Mouse (Mus musculus) ES-Bruce4 (cell line): ENCODE data around the gene Wdr35.

Experiments
- CTCF ChIP-seq: IDR thresholded peaks from one replicate; pipeline ENCODE4 v1.8.1; 2011; ENCODE audit warnings: low read depth, low read length
- EP300 ChIP-seq: IDR thresholded peaks from 2 replicates; pipeline ENCODE4 v1.6.1; 2011; ENCODE audit warnings: low read depth, low read length; ENCODE audit not compliant: insufficient read depth
- POLR2A ChIP-seq: IDR thresholded peaks from one replicate; pipeline ENCODE4 v1.8.1; 2011; ENCODE audit warnings: low read length; ENCODE audit not compliant: insufficient read depth

DNA sequence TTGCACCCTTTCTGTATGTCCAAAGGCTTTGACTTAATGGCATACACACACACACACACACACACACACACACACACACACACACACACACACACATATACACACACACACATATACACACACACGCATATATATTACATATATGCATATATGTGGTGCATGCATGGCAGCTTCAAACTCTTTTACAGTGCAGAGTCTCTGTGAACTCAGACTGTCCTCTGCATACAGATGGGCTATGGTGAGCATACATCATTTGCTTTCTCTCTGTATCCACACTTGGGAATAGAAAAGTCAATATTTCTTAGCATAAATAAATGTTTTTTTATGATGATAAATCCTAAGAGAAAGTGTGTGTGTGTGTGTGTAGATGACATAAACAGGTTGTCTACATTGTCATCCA lies 97.4 kb downstream of the Wdr35 start:
- TF ChIP-seq CTCF (no peak), EP300 (no peak), POLR2A (no peak)
